Mouse (Mus musculus) heart, adult 2 months (tissue): ENCODE measurements at regions not wholly inside any gene's neighbourhood (a gene's known extent, or its start where the extent isn't known, plus 50 kb on each side); places are given as distances from the start of the nearest gene placed in this dataset.

Experiments
- DNase-seq, 2 experiments: peaks; one replicate each; pipeline ENCODE4 v3.0.0; 2021
- H3K27ac ChIP-seq: fragments of 200-600 bp; 2 replicates; pipeline ENCODE4 v1.8.1; 2022
- H3K27me3 ChIP-seq: fragments of 200-500 bp; 2 replicates; pipeline ENCODE4 v1.6.1; 2012; ENCODE audit warnings: mild to moderate bottlenecking, low read length, inconsistent platforms, mixed read lengths; ENCODE audit not compliant: control insufficient read depth, insufficient read depth
- H3K36me3 ChIP-seq: fragments of 200-500 bp; 2 replicates; pipeline ENCODE4 v1.6.1; 2012; ENCODE audit warnings: low read length, inconsistent platforms; ENCODE audit not compliant: control insufficient read depth, insufficient read depth
- H3K4me1 ChIP-seq: fragments of 200-500 bp; 2 replicates; pipeline ENCODE4 v1.6.1; 2011; ENCODE audit warnings: low read length; ENCODE audit not compliant: control insufficient read depth, insufficient read depth
- H3K4me3 ChIP-seq: fragments of 200-600 bp; 2 replicates; pipeline ENCODE4 v1.8.1; 2022
- H3K79me2 ChIP-seq: fragments of 200-500 bp; replicated peaks from 2 replicates; pipeline ENCODE4 v1.6.1; 2012; ENCODE audit warnings: mild to moderate bottlenecking, inconsistent platforms, low read length, moderate library complexity, mixed read lengths; ENCODE audit not compliant: control insufficient read depth, insufficient read depth
- H3K9ac ChIP-seq: fragments of 200-500 bp; 2 replicates; pipeline ENCODE4 v1.6.1; 2012; ENCODE audit warnings: low read depth, mild to moderate bottlenecking, control low read depth, inconsistent platforms, low read length, mixed read lengths
- EP300 ChIP-seq: fragments of 200-500 bp; IDR thresholded peaks from 2 replicates; pipeline ENCODE4 v1.6.1; 2011; ENCODE audit warnings: low read depth, low read length, control low read depth; ENCODE audit not compliant: insufficient read depth
- POLR2A ChIP-seq: fragments of 200-500 bp; IDR thresholded peaks from 2 replicates; pipeline ENCODE4 v1.6.1; 2011; ENCODE audit warnings: mild to moderate bottlenecking, low read depth, low read length, control low read depth; ENCODE audit not compliant: insufficient read depth
- WGBS: fragments of 180-500 bp; shearing (Covaris S2); methylation state at CpG from one replicate; pipeline ENCODE4 v1.1.7; 2018; 5-methylcytosine and 5-hydroxymethylcytosine counted together
- intact Hi-C: fragments of 180-260 bp; cut with DNase I; formaldehyde crosslinking; loops from one replicate; pipeline ENCODE4 v1.15.1; 2025

GRCm38 (mm10) chr11:54181696-54182323 is 67.7 kb downstream of the Csf2 start:
- H3K4me3 ChIP-seq: no peak overlapping the region
- no peak overlapping the region for H3K9ac ChIP-seq
- H3K79me2 ChIP-seq: no peaks in the 10 kb centered on the region
- no peak for TF ChIP-seq POLR2A
- 0 out of 2 replicates have a peak, but pooled peaks have one; percentile 27 for TF ChIP-seq EP300
- peak; percentile 42 to 69 for DNase-seq
- H3K36me3 ChIP-seq: no peaks in the 10 kb centered on the region
- WGBS: 29% methylated on average over 9 of the region's 9 CpGs
- intact Hi-C loops: no loop called here
- no peaks in the 10 kb centered on the region for H3K27me3 ChIP-seq
- no peak overlapping the region; the same call in 1 of the 2 replicates for H3K27ac ChIP-seq
- H3K4me1 ChIP-seq: peaks cover 4% of the 10 kb centered on the region
